Mouse (Mus musculus) ovary, postnatal 36 days (tissue): ENCODE results near the gene Mrpl1.
A peak's percentile ranks its signal among the peaks of the same experiment; 100 is the strongest.

ENCODE experiments used
- DNase-seq: peaks from one replicate; pipeline ENCODE4 v3.0.0; 2022; ENCODE audit warnings: low spot score, mixed read lengths

Mrpl1 gene

DNA sequence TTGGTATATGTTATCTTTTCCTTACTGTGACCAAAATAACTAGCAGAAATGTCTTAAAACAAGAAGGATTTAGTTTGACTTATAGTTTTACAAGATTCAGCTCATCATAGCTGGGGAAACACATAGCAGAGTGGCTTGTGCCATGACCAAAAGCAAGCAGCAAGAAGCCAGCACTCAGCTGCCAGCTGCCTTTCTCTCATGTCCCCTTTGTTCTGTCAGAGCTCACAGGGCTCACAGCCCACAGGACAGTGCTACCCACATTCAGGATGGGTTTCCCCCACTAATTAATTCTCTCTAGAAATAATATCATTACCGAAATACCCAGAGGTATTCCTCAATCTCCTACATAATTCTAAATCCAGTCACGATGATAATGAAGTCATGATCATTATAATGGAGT lies 1.8 kb upstream of the Mrpl1 start:
- DNase-seq, result no peak

- DNase-seq, result no peak
Measured at GRCm38 (mm10) chr5:96208543-96208942, 750 bp upstream of the Mrpl1 start.

GRCm38 (mm10) chr5:96209916-96210583 lies 757 bp downstream of the Mrpl1 start:
- DNase-seq, result peak; percentile 91

DNA sequence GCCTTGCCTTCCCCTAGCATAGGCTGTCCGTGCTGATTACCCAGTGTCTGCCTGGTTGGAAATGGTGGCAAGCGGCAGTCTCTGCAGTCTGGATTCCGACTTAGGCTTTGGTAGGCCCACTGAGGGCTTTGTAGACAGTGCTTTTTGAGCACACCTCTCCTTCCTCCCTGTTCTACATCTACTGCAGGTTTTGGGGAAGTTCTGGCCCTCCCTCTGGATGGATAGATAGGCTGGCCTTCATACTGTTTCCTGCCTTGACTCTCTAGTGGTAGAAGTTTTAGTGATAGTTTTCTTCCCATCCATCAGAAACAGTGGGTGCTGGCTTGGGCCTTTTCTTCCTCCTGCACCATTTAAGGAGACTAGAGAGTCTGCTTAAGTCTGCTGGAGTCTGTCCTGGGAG lies 9.4 kb downstream of the Mrpl1 start:
- no peak for DNase-seq

- no peak for DNase-seq
Measured at GRCm38 (mm10) chr5:96219512-96219911, 10.2 kb downstream of the Mrpl1 start.

- no peak for DNase-seq
Measured at GRCm38 (mm10) chr5:96221298-96221697, 12.0 kb downstream of the Mrpl1 start.

- no peak for DNase-seq
Measured at GRCm38 (mm10) chr5:96221812-96222585, 12.7 kb downstream of the Mrpl1 start.

GRCm38 (mm10) chr5:96222964-96223363 lies 13.7 kb downstream of the Mrpl1 start:
- DNase-seq, result no peak

GRCm38 (mm10) chr5:96226490-96226889 lies 17.2 kb downstream of the Mrpl1 start:
- DNase-seq, result no peak

GRCm38 (mm10) chr5:96228967-96229366 lies 19.7 kb downstream of the Mrpl1 start:
- DNase-seq, result no peak

DNA sequence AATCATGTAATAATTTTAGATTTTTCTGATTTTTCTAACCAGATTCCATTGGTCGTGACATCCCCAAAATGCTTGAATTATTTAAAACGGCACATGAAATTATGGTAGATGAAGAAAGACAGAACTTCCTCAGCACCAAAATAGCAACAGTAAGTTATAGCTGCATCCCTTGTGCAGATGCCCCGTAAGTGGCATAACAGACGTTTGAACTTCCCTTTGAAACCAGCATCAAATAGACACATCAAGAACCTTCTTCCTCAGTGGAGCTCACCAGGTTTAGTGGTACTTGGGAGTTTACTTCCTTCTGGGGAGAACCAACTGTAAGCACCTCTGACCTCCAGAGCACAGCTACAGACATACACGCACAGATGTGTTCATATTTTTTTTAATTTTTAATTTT lies 29.5 kb downstream of the Mrpl1 start:
- DNase-seq, result no peak

GRCm38 (mm10) chr5:96240856-96241255 lies 31.6 kb downstream of the Mrpl1 start:
- DNase-seq, result no peak

- DNase-seq, result no peak
Measured at GRCm38 (mm10) chr5:96244511-96244910, 35.2 kb downstream of the Mrpl1 start.

DNA sequence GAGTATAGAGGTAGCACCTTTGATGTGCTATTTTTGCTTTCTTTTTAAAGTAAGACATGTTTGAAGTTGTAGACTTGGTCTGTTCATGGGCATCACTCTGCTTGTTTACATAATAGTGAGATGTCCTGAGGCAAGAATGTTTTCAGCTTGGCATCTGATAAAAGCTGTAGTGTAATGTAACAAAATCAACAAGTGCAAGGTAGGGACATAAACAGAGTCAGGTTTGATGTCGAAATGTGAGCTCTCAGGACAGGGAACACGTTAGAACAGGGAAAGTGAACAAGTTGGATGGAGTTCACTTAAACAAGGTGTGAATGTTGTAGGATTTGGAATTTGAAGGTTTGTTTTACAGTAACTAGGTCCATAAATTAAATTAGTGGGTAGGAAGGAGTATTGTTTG lies 44.7 kb downstream of the Mrpl1 start:
- no peak for DNase-seq

DNA sequence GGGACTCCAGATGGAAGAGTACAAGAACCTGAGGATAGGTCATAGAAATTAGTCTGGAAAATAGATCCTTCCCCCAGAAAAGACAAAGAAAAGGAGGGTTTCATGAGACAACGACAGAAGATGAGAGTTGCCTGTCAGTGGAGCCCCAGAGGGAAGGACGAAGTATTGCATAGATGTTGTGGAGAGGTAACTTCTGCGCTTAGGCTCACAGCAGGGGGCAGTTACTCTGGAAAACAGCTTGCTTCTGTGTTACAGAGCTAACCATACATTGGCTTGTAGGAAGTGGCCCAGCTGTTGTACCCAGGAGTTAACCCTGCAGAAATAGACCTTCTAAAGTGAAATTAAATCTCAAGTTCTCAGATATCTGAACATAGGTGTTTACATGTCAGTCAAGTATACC lies 45.9 kb downstream of the Mrpl1 start:
- no peak for DNase-seq

- DNase-seq, result no peak
Measured at GRCm38 (mm10) chr5:96258210-96258609, 48.9 kb downstream of the Mrpl1 start.

- DNase-seq, result peak; percentile 39
Measured at GRCm38 (mm10) chr5:96267017-96267702, 57.9 kb downstream of the Mrpl1 start.

- DNase-seq, result no peak
Measured at GRCm38 (mm10) chr5:96271070-96271469, 61.8 kb downstream of the Mrpl1 start.

GRCm38 (mm10) chr5:96305786-96306185 lies 96.5 kb downstream of the Mrpl1 start:
- no peak for DNase-seq

GRCm38 (mm10) chr5:96306271-96306670 lies 97.0 kb downstream of the Mrpl1 start:
- no peak for DNase-seq

- DNase-seq, result no peak
Measured at GRCm38 (mm10) chr5:96306826-96307225, 97.5 kb downstream of the Mrpl1 start.

GRCm38 (mm10) chr5:96308086-96308485 lies 98.8 kb downstream of the Mrpl1 start:
- no peak for DNase-seq

DNA sequence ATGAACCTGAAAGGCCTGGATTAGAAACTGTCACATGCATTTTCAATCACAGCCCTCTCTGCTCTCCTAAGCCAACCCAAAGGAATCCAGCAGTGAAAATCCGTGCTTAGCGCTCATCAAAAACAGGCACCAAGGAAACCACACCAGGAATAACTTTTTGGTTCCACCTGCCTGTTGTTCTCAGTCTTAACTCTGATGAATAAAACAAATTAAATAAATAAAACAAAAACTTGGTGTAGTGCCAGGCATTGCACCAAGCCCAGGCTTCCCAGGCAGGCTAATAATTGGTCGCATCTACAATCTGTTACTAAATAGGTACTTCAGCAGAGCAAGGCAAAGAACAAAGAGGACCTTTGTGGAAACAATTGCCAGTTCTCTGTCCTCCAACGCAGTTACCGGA lies 99.4 kb downstream of the Mrpl1 start:
- DNase-seq, result no peak
